Mouse (Mus musculus): ENCODE measurements around the gene Cntnap2. TPM values are rescaled to one million over a fixed set of nuclear protein-coding genes. Genes with fewer than 3 reads are reported as not detected.

Gene Cntnap2
- total RNA-seq, 4 experiments from 2014 or later = 112 to 127 (median 119) TPM

- peak; percentile 36 to 50 for DNase-seq (ENCODE audit: low spot score in 2 of 2)
These were observed 1902.0 kb downstream of the Cntnap2 start for GRCm38 (mm10) chr6:46961022-46961686.

GRCm38 (mm10) chr6:46963261-46963660, 1904.1 kb downstream of the Cntnap2 start:
- DNase-seq (ENCODE audit: low spot score in 2 of 2) = no peak

DNA sequence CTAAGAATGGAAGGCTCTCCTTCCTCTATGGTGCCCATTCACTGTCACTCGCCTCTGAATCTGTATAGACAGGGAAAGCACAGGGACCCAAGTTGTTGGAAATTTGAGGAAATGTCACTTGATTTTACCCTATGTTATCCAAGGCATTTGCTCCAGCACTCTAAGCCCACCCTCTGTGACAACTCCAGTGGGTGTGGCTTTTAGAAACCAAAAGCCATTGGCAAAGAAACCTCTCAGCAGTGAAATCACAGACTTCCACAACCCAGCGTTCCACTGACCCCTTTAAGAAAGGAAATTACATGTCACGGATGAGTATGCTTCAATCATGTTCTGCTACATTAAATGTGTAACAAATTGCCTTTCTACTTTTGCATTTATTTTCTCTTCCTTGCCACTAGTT, 1904.5 kb downstream of the Cntnap2 start:
- DNase-seq (ENCODE audit: low spot score in 2 of 2) = no peak

DNA sequence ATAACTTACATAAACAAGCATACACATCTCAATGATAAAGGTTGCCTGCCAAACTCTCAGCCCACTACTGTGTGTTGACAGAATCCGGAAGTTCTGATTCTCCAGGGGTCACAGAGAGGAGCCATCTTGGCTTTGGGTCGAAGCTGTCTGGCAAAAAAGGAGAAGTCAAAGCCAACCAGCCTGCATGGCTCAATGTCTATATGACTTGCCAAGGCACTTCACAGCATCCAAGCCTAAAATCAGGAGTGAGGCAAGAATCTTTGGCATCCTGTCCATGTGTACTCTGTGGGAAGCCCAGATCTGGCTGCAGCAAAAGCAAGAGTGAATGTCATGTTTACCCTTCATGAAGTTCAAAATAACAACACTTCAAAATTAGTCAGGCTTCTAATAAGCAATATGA, 1913.5 kb downstream of the Cntnap2 start:
- DNase-seq (ENCODE audit: low spot score in 2 of 2) = no peak

DNA sequence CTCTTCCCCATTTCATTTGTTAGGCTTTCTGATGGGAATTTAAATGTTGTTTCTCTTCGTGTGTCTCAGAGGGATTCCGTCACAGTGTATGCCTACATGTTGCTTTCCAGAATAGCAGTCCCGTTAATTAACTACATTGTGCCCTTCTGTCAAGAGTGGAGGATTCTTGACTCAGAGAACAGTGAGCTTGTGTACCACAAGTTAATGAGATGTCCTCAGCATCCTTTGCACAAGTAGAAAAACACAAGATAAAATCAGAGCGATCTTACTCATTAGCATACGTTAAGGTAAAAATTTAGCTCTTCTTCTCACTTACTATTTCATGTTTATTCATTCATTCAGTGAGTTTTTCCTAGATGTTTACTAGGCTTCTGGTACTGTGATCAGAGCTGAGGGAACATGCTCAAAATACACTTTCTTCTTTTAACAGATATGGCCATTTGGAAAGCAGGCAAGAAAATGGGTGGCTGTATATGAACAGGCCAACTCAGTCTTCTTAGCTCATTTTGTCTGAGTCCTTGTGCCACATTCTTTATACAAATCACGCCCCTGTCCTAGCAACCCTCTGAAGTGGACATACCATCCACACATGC, 1936.9 kb downstream of the Cntnap2 start:
- DNase-seq (ENCODE audit: low spot score in 2 of 2) = no peak

GRCm38 (mm10) chr6:47004430-47004829, 1945.3 kb downstream of the Cntnap2 start:
- DNase-seq (ENCODE audit: low spot score in 2 of 2) = peak; percentile 6 to 34

DNA sequence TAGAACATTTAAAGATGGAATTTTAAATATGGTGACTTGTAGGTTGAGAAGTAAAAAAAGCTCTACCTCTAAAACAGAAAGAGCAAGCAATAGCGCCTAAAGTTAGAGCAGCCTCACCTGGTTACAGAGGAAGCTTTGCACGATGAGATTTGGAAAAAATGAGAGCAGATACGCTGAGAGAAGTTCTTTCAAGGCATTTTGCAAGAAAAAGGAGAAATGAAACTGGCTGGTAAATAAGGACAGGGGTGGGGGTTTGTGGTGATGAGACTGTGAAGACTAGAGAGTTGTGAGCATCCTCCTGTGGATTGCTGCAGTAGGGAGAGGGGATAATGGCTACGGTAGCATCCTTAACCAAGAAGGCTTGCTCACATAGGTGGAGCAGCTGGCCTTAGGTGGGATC, 1953.8 kb downstream of the Cntnap2 start:
- DNase-seq (ENCODE audit: low spot score in 2 of 2) = no peak

DNA sequence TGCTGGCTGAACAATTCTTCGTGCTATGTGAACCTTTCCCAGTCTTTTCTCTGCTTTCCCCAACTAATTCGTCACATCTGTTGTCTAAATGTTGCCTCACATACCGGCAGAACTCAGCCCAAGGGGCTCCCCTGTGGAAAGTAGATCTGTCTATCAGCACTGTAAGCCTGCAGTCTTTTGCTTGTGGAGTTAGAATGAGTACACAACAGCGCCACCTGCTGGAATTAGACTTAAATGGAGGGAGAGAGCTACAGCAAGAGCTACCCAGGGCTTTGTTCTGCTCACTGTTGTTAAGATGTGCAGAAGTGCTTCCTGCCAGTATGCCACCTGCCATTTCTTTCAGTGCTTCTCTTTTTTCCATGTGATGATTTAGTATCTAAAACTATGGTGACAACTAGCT, 1954.4 kb downstream of the Cntnap2 start:
- DNase-seq (ENCODE audit: low spot score in 2 of 2) = peak; percentile 30 to 68

DNA sequence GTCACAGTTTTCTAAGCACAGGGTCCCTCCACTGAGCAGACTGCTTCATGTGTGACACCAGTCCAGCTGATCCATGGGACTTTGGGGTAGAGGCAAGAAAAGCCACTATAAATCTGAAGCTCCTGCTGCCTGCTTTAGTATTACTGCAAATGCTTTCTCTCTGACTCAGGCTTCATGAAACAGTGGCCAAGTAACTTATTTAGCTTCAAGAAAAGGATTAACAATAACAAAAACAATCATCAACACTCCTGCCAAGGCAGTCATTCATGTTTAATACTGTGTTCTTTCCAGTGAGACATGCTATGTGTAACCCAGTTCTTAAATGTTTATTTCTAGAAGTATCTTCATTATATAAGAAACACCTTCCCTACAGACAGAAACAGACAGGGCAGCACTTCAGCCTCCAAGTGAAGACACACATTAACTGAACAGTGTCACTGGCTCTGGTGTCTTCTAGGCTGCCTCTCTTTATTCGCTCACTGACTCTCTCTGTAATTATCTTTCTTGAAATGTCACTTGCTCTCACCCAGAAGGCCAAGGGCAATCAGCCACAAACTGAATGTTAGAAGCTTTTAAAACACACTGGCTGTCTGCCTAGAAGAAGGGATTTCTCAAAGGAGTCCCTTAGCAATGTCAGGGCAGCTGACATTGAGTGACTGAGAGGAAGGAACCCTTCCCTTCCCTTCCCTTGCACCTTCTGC, 1955.9 kb downstream of the Cntnap2 start:
- DNase-seq (ENCODE audit: low spot score in 2 of 2) = no peak

DNA sequence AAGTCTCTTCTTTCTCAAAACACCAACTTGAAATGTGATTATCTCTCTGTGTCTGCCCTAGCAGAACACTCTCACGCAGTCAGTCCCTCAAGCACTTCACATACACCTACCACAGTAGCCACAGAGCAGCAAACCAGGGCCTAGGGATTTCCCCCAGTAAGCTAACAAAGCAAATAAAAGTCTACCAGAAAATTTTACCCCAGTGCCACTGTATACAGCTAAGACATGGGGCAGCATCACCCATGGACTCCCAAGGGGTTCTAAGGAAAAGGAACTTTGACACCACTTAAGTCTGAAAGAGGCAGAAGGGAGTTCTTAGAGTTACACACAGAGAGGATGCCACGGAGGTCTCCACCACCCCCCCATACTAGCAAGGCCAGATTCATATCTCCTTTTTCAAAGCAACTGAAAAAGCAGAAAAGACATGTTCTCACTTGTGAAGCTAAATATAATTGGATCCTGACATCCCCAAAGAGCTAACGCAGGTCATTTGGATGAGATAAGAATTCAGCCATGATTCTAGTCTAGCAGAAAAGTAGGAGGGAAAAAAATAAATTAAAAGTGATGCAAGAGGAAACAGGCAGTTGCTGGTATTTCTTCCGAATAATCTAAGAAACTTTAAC, 1967.0 kb downstream of the Cntnap2 start:
- no peak for DNase-seq (ENCODE audit: low spot score in 2 of 2)

DNA sequence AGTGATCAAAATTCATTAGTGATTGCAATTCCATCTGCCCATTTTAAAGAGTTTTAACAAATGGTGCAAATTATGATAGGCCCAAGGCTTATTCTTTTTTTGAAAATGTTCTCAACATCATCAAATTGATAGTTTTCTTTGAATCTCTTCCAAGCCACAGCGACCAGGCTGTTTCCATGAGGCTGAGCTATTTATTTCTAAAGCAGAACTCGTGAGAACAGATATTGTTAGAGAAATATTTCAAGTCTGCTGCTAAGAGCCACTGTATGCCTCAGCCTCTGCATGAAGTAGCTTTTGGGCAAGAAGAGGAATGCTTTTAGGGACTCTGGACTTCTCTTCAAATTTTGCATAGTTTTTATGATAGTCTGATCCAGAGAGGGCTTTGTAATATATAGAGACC, 1972.2 kb downstream of the Cntnap2 start:
- DNase-seq (ENCODE audit: low spot score in 2 of 2) = no peak

DNA sequence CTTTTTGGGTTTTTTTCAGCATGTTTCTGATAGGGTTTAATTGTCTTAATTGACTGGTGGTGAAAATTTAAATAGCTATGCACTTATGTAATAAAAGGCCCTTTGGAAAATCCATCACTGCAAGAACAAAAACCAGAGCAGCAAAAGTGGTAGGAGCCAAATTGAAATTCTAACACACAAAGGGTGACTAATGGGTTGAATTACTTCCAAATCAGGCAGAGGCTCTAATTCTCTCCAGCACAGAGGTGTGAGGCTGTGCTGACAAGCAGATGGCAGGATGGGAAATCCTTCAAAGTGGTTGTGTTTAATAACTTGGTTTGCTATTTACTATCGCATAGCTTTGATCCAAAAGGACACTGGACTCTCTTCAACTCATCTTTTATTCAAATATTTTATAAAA, 1983.4 kb downstream of the Cntnap2 start:
- DNase-seq (ENCODE audit: low spot score in 2 of 2) = peak in 1 of 2 experiments; percentile 46

- DNase-seq (ENCODE audit: low spot score in 2 of 2) = no peak
These were observed 1984.4 kb downstream of the Cntnap2 start for GRCm38 (mm10) chr6:47043586-47043985.

DNA sequence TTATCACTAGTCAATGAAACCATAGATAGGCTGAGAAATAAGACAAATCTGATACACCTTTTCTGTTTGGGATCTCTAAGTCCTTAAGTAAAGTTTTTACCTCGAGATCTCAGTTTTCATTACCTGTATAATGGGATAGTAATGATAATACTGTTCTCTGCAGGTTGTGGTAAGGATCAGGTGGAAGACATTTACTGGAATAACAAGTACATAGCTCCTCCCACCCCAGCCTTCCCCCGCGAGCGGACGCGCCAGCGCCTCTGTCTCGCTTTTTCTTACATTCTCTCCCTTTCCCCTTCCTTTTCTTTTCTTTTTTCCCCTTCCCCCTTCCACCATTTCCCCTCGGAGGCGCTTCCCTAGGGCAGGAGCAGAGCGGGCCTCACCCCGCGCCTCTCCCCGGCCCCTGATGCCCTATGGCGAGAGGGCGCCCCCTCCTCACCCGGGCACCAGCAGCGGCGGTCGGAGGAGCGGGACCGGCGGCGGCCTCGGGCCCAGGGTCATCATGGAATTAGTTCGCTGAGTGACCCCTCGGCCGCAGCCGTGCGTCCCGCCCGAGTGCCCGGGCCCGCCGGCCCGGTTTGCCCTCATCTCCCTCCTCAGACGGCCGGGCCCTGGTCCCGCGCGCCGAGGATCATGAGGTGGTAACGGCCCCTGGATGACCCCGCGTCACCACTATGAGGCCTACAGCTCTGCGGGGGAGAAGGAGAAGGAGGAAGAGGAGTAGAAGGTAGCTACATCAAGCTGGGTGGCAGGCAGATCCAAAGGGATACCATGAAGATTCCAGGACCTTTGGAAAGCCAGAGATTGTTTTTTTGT, 1985.4 kb downstream of the Cntnap2 start:
- no peak for DNase-seq (ENCODE audit: low spot score in 2 of 2)

GRCm38 (mm10) chr6:47049051-47049450, 1989.9 kb downstream of the Cntnap2 start:
- DNase-seq (ENCODE audit: low spot score in 2 of 2) = no peak

DNA sequence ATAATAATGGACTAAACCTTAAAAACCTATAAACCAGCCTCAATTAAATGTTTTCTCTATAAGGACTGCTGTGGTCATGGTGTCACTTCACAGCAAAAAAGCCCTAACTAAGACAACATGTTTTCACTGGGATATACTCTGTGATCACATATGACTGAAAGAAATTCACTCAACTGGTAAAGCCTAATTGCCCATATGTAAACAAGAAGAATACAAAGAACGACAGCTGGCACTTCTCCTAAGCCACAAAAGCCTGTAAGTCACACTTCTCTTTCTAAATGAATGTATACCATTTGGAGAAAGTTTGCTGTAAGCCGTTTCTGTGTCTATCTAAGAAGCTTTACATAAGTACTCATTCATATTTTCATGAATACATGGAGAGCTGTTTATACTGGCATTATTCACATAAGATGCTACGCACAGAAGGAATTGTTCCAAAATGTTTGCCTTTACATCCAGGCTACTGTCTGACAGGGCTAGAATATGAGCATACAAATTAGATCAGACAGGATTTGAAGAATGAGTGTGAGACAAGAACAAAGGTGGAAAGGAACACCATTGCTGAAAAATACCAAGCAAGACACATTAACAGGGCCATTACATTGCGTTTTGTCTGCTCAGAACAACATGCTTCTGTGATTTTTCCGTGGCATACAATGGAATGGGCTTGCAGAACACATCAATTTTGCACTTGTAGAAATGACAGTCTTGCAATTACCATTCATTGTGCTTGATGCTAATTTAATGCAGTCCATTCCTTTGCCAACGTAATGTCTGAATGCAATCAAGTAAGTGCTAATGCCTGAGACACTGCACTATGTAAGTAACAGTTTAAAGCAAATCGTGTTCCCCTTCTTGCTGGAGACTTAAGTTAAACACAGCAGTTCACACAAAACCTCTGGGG, 1991.4 kb downstream of the Cntnap2 start:
- no peak for DNase-seq (ENCODE audit: low spot score in 2 of 2)

GRCm38 (mm10) chr6:47061341-47061740, 2002.2 kb downstream of the Cntnap2 start:
- DNase-seq (ENCODE audit: low spot score in 2 of 2) = no peak

GRCm38 (mm10) chr6:47089998-47090397, 2030.8 kb downstream of the Cntnap2 start:
- no peak for DNase-seq (ENCODE audit: low spot score in 2 of 2)

DNA sequence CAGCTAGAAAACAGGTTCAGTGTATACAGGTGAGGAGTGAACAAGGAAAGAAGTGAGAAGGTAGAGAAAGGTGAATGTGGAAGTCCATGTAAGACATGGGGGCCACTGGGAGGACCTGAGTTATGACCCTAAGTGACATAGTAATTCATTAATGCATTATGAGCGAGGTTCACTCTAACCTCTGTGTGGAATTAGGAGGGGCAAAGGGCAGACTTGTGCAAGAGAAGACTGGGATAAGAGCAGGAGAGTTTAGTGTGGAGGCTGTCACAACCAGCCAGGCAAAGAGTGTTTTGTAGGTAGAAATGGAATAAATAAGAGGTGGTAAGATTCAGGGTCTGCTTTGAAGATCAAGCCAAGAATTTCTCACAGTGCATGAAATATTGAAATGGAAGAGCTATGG, 2045.8 kb downstream of the Cntnap2 start:
- no peak for DNase-seq (ENCODE audit: low spot score in 2 of 2)

DNA sequence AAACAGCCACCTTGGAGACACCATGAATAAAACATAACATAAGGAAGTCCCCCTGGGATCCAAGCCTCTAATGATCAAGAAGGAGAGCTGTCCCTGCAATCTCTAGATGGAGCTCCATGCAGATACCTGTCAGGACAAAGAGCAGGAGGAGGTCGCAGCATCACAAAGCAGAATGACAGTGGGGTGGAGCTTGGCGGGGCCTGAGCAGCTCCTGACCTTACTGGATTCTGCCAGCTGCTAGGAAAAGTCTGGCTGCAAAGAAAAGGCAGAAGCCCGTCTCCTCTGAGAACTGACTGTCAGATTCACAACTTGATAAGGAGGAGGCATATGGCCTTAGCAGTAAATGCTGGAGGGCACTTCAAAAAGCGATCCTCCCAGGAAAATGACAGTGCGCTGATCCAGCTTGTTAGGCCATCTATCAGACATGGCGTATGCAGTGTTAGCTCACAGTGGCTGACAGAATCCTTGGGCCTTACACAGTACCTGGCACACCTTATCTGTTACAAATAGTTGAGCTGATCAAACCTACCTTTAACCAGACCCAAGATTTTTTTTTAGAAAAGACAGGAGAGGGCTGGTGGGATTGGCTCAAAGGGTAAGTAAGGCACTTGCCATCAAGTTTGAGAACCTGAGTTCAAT, 2050.5 kb downstream of the Cntnap2 start:
- no peak for DNase-seq (ENCODE audit: low spot score in 2 of 2)

All from left cerebral cortex, adult 8-10 months (tissue).